Mouse (Mus musculus) heart, embryonic 13.5 days (tissue): Measurements from ENCODE around the gene Arpc5. TPM values are rescaled to one million over a fixed set of nuclear protein-coding genes. Genes with fewer than 3 reads are reported as not detected.
A peak's percentile ranks its signal among the peaks of the same experiment; 100 is the strongest.
"Not testable (repeated sequence)": the region's sequence is repeated elsewhere in the genome, so short reads cannot be mapped to it uniquely, and the experiment has no call there.

Experiments
- ATAC-seq: fragments of 200-750 bp; cut with Nextera tagmentation; 2 replicates; pipeline ENCODE4 v1.8.0; 2017; ENCODE audit warnings: moderate TSS enrichment; ENCODE audit not compliant: insufficient number of reproducible peaks, low FRiP score, low TSS enrichment; ENCODE audit errors: extremely low read depth
- H3K27ac ChIP-seq: fragments of 300-500 bp; sonication (generic); replicated peaks from 2 replicates; pipeline ENCODE4 v1.5.1; 2015; ENCODE audit warnings: moderate library complexity, mild to moderate bottlenecking, inconsistent platforms
- H3K27me3 ChIP-seq: fragments of 300-500 bp; sonication (generic); replicated peaks from 2 replicates; pipeline ENCODE4 v1.6.1; 2015; ENCODE audit warnings: mild to moderate bottlenecking, inconsistent platforms
- H3K36me3 ChIP-seq: fragments of 300-500 bp; sonication (generic); 2 replicates; pipeline ENCODE4 v1.6.1; 2015; ENCODE audit warnings: mild to moderate bottlenecking, inconsistent platforms
- H3K4me1 ChIP-seq: fragments of 300-500 bp; sonication (generic); 2 replicates; pipeline ENCODE4 v1.6.1; 2015; ENCODE audit warnings: inconsistent platforms
- H3K4me2 ChIP-seq: fragments of 300-500 bp; sonication (generic); 2 replicates; pipeline ENCODE4 v1.6.1; 2015; ENCODE audit warnings: inconsistent platforms, mild to moderate bottlenecking, moderate library complexity
- H3K4me3 ChIP-seq: fragments of 300-500 bp; sonication (generic); 2 replicates; pipeline ENCODE4 v1.5.1; 2015; ENCODE audit warnings: moderate library complexity, mild to moderate bottlenecking, inconsistent platforms
- H3K9ac ChIP-seq: fragments of 300-500 bp; sonication (generic); 2 replicates; pipeline ENCODE4 v1.6.1; 2015; ENCODE audit warnings: inconsistent platforms, mild to moderate bottlenecking, moderate library complexity
- H3K9me3 ChIP-seq: fragments of 300-500 bp; sonication (generic); 2 replicates; pipeline ENCODE4 v1.6.1; 2016; ENCODE audit warnings: inconsistent platforms
- WGBS: fragments of 180-500 bp; shearing (Covaris S2); methylation state at CpG from one replicate; pipeline ENCODE4 v1.1.7; 2015; ENCODE audit warnings: mixed read lengths; 5-methylcytosine and 5-hydroxymethylcytosine counted together
- polyA plus RNA-seq: library from polyadenylated mRNA; unstranded; fragments of >200 nt; fragmentation: Nextera tagmentation; extraction: Ambion mirVana; gene quantifications from 2 replicates; pipeline ENCODE4 v1.2.1, GENCODE M21; 2015

Arpc5 gene
- polyA plus RNA-seq, 1 experiment from 2014 or later, result 198 TPM

DNA sequence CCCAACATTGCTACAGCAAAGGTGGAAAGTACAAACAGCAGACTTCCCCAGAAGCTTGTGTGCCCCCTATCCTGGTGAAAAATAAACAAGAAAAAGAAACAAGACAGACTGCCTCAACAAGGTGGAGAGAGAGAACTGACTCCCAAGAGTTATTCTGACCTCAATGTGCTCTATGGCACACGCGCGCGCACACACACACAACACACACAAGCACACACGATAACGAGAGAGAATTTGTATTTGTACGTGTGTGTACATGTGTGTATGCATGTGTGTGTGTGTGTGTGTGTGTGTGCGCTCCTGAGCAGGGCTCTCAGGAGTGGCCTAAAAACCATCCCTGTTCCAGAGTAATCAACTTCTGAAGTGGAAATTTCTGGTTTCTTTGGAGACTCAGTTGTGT, 18.3 kb downstream of the Arpc5 start:
- Histone ChIP-seq H3K4me2 (no peak overlapping the region), H3K36me3 (no peaks in the 10 kb centered on the region), H3K27me3 (no peaks in the 10 kb centered on the region), H3K4me1 (no peaks in the 10 kb centered on the region), H3K4me3 (no peak overlapping the region), H3K9ac (no peak overlapping the region), H3K9me3 (no peaks in the 10 kb centered on the region), H3K27ac (no peak overlapping the region)
- ATAC-seq, result no peak
- WGBS, result 95% methylated on average over 8 of the region's 8 CpGs

DNA sequence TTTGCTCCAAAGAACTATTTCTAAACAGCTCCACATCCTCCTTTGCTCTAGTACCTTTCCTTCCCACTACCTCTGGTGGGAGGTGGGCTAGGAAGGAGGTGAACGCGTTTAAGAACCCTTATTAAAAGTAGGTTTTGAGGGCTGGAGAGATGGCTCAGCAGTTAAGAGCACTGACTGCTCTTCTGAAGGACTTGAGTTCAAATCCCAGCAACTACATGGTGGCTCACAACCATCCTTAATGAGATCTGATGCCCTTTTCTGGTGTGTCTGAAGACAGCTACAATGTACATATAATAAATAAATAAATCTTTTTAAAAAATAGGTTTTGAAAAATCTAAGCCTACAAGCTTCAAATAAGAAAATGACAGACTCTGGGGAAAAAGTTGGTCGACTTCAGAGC, 19.1 kb downstream of the Arpc5 start:
- H3K9ac ChIP-seq, H3K27me3 ChIP-seq, H3K27ac ChIP-seq, H3K36me3 ChIP-seq, H3K4me3 ChIP-seq, H3K9me3 ChIP-seq, H3K4me1 ChIP-seq, H3K4me2 ChIP-seq, ATAC-seq: not testable (repeated sequence)
- 78% methylated on average over 3 of the region's 3 CpGs for WGBS

DNA sequence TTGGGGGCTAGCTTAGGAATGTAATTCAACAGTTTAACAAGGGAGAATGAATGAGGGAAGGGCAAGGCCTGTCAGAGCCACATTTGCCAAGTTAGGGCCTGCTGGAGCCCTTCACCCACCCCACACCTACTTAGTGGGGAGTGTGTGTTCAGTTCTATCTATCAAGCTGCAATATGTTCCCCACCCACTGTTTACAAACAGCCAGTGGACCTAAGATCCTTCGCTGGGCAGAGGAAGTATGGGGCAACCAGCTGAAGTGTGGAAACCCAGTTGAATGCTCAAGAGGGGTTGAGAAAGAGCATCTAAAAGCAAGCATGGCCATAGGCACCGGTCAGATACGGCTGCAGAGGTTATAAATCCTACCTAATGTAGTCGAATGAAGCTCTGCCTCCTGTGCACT, 20.6 kb downstream of the Arpc5 start:
- WGBS, result 81% methylated on average over 4 of the region's 4 CpGs
- no peak overlapping the region for H3K9ac ChIP-seq
- no peak overlapping the region for H3K4me3 ChIP-seq
- H3K4me2 ChIP-seq, result no peak overlapping the region
- H3K4me1 ChIP-seq, result peaks cover 16% of the 10 kb centered on the region
- H3K9me3 ChIP-seq, result no peaks in the 10 kb centered on the region
- H3K27me3 ChIP-seq, result no peaks in the 10 kb centered on the region
- ATAC-seq, result no peak
- H3K36me3 ChIP-seq, result no peaks in the 10 kb centered on the region
- no peak overlapping the region for H3K27ac ChIP-seq

DNA sequence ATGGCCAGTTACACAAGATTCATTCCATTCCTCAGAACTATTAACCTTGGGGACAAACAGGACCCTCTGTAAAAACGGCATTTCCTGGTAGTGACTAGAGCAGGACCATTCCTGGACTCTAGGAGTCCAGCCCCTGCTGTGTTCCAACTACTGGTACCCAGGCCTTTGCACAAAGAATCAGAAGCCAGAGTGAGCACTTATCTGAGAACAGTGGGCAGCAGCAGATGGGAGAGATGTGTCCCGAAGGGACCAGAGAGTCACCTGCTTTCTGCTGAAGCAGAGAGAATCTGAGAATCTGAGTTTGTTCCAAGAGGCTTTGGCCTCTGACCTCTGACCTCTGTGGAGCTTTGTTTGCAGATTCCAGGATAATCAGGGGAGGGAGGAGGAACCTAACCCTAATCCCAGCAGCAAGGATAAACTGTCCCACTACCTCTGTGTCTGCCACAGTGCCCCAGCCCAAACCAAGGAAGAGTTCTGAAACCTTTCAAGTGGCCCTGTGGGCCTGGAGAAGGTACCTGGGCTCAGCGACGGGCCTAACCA, 21.8 kb downstream of the Arpc5 start:
- H3K4me1 ChIP-seq, result peaks cover 25% of the 10 kb centered on the region
- H3K9me3 ChIP-seq, result no peaks in the 10 kb centered on the region
- ATAC-seq, result no peak
- H3K27me3 ChIP-seq, result no peaks in the 10 kb centered on the region
- H3K27ac ChIP-seq, result no peak overlapping the region
- H3K9ac ChIP-seq, result no peak overlapping the region
- no peak overlapping the region for H3K4me2 ChIP-seq
- no peaks in the 10 kb centered on the region for H3K36me3 ChIP-seq
- H3K4me3 ChIP-seq, result no peak overlapping the region
- 55% methylated on average over 4 of the region's 4 CpGs for WGBS

DNA sequence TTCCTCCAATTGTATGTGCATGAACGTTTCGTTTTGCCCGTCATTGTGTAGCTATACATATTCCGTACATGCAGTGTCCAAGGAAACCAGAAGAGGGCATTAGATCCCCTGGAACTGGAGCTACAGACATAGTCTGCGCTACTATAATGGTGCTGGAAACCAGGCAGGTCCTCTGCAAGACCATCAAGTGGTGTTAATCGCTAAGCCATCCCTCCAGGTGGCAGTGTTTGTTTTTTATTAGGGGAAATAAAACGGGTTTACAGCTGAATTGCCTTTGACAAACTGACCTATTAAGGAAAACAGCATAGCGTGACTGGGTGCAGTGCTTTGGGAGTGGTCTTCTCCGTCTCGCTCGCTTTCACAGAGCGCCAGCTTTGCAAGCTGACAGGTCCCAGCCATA, 23.9 kb downstream of the Arpc5 start:
- peak overlapping the region; percentile 39 for H3K4me2 ChIP-seq
- ATAC-seq, result no peak
- H3K9ac ChIP-seq, result no peak overlapping the region
- peaks cover 31% of the 10 kb centered on the region for H3K4me1 ChIP-seq
- H3K4me3 ChIP-seq, result peak overlapping the region; percentile 1; the same call in 1 of the 2 replicates
- 24% methylated on average over 12 of the region's 12 CpGs for whole genome bisulfite sequencing
- H3K36me3 ChIP-seq, result no peaks in the 10 kb centered on the region
- H3K9me3 ChIP-seq, result no peaks in the 10 kb centered on the region
- no peaks in the 10 kb centered on the region for H3K27me3 ChIP-seq
- H3K27ac ChIP-seq, result peak overlapping the region; percentile 77

DNA sequence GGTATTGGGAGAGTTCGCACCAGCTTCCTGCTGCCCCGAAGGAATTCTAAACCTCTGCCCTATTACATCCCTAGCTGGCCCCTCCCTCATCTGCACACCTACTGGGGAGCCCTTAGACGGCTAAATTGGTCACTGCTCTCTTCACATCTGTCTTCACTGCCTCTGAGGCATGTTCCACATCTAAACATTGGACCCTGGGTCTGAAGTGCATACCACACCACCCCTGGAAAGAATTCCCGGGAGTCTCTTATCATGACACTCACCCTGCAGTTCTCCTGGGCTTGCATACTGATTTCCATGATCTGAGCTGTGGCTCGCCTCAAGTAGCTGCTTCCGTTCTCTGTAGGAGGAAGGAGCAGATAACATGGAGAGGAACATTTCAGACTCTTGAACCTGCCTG, 24.5 kb downstream of the Arpc5 start:
- Histone ChIP-seq H3K4me3 (no peak overlapping the region; the same call in 1 of the 2 replicates), H3K27me3 (no peaks in the 10 kb centered on the region), H3K4me2 (peak overlapping the region; percentile 39), H3K9ac (no peak overlapping the region), H3K9me3 (no peaks in the 10 kb centered on the region), H3K4me1 (peaks cover 34% of the 10 kb centered on the region), H3K27ac (peak overlapping the region; percentile 77), H3K36me3 (no peaks in the 10 kb centered on the region)
- ATAC-seq, result peak; percentile 28; the same call in 1 of the 2 replicates
- WGBS, result 3% methylated on average over 6 of the region's 6 CpGs

DNA sequence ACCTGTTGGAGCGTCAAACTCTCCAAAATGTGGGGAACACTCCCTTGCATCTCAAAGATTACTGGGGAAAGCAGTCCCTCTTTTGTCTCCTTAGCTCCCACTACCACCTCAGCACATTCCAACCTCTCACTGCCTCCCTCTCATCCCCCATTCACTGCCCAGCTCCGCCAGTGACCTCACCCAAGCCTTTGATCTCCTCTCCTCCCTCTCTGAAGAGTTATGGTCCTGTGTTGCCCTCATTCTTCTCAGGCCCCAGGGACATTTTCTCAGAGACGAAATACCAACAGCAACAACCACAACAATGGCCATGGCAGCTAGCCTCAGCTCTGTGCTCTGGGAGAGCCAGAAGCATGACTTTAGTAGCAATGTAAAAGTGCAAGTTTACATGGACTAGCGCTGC, 24.9 kb downstream of the Arpc5 start:
- H3K4me2 ChIP-seq, result peak overlapping the region; percentile 39
- WGBS, result 21% methylated on average over 4 of the region's 4 CpGs
- H3K9me3 ChIP-seq, result no peaks in the 10 kb centered on the region
- H3K9ac ChIP-seq, result no peak overlapping the region
- peaks cover 37% of the 10 kb centered on the region for H3K4me1 ChIP-seq
- H3K4me3 ChIP-seq, result no peak overlapping the region
- peak overlapping the region; percentile 77 for H3K27ac ChIP-seq
- ATAC-seq, result no peak
- no peaks in the 10 kb centered on the region for H3K36me3 ChIP-seq
- no peaks in the 10 kb centered on the region for H3K27me3 ChIP-seq

DNA sequence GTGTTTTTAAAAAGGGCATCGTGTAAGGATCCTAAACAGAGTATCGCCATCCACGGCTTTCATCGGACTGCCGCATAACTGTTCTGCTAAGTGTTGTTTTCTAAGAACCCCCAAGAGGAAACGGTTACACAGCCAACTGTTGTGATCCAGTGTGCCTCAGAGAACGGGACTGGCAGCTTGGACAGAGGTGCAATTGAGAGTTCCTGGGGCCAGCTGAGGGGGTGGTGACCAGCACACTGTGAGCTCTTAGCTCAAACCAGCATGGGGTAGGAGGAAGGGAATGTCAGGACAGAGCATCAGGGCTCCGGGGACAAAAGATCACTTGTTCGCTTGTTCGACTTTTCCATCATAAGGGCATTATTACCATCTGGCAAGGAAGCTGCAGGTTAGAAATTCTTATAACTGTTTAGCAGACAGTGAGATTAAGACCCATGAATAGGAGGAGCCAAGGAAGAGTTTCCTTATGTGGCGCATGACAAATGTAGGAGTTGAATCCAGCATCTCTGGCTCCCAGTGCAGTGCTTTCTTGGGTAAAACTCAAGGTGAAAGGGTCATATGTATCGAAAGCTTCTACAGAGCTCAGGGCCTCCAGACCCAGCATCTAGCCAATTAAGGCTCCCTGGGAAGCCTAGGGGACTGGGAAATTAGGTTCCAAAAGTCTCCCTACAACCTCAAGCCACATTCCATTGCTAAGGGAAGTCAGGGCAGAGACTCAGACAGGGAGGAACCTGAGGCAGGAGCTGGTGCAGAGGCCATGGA, 26.6 kb downstream of the Arpc5 start:
- 58% methylated on average over 12 of the region's 12 CpGs for WGBS
- H3K4me3 ChIP-seq, result no peak overlapping the region
- no peaks in the 10 kb centered on the region for H3K9me3 ChIP-seq
- peaks cover 41% of the 10 kb centered on the region for H3K4me1 ChIP-seq
- H3K9ac ChIP-seq, result no peak overlapping the region
- no peaks in the 10 kb centered on the region for H3K36me3 ChIP-seq
- no peak overlapping the region for H3K4me2 ChIP-seq
- H3K27me3 ChIP-seq, result no peaks in the 10 kb centered on the region
- ATAC-seq, result no peak
- H3K27ac ChIP-seq, result peak overlapping the region; percentile 32; the same call in 1 of the 2 replicates

DNA sequence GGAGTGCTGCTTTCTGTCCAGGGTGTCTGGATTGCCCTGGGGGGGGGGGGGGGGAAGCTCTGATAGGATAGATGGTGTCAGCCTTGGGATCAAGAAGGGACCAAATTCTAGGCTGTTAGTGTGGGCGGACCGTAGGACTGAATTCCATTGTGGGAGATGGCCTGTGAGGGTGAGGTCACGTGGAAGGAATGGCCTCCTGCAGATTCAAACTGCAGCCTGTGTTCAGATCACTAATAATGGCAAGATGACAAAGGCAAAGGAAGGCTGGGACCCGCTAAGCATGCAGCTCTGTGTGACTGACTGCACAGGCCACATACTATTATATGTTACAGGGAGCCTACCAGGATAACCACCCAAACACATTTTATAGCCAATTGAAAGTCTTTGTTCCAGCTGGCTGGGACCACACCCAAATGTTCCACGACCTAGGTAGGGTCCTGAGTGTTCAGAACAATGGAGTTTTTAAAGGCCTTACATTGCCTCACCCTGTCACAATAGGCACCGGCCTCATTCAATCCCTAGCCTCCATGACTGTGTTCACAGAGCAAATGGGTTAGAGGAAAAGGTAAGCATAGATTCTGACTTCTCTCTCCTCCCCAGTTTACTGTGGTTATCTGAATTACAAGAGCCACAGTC, 27.3 kb downstream of the Arpc5 start:
- Histone ChIP-seq H3K4me3 (no peak overlapping the region), H3K4me2 (no peak overlapping the region), H3K9me3 (no peaks in the 10 kb centered on the region), H3K27ac (0 out of 2 replicates have a peak overlapping the region, but pooled peaks have one; percentile 32), H3K4me1 (peaks cover 41% of the 10 kb centered on the region), H3K9ac (no peak overlapping the region), H3K27me3 (no peaks in the 10 kb centered on the region), H3K36me3 (no peaks in the 10 kb centered on the region)
- ATAC-seq, result no peak
- WGBS, result 66% methylated on average over 6 of the region's 6 CpGs

DNA sequence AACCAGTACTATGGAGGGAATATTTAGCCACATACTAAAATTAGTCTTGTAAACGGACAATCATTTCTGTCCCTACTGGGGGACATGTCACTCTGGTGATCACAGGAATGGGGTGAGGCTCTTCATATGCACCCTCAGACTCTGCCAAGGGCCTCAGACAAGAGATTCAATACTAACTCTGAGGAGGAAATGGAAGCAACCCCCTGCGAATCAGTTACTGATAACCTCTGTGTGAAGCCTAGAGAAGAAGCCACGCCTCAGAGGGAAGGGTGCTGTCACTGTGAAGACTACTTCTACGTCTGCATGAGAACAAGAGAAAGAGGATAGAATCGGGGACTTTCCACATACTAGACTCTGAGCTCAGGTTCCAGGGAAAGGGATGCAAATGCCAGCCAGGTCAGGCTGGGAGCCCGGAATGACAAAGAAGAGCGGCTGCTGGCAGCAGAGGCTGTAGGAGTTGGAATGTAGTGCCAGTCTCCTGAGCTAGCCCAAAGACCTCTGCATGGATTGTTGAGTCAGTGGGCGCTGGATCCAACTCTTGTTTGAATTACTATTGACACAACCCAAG, 29.4 kb downstream of the Arpc5 start:
- no peak for ATAC-seq
- 51% methylated on average over 8 of the region's 8 CpGs for WGBS

DNA sequence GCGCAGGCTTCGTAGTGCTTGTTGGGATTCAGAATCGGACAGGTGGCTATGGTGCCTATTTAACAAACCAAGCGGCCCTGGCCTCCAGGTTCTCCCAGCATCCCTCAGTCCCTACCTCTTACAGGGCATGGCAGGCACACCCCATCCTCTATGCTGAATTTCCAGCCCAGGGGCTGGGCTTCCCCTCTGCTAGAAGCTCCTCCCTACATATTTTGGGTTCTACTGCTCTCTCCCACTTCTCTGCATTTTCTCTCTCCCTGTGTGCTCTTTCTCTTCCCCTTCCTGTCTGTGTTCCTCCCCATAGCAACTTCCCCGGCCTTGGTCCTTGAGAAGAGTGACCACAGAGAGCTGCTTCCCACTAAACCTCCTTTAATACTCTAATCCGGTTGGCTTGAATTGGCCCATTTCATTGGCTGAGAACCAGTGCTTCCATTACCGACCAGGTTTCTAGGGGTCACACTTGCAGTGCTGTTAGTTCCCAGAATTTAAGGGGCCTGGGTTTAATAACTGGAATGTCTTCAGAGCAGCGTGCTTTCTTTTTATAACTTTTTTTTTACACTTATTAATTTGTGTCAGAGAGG, 30.4 kb downstream of the Arpc5 start:
- no peak for ATAC-seq
- Histone ChIP-seq H3K4me2 (no peak overlapping the region), H3K4me1 (peaks cover 36% of the 10 kb centered on the region), H3K9ac (no peak overlapping the region), H3K27ac (no peak overlapping the region), H3K4me3 (no peak overlapping the region), H3K9me3 (no peaks in the 10 kb centered on the region), H3K36me3 (no peaks in the 10 kb centered on the region), H3K27me3 (no peaks in the 10 kb centered on the region)
- 74% methylated on average over 8 of the region's 8 CpGs for WGBS

More for the DNA sequence above, 29.4 kb downstream of the Arpc5 start:
- Histone ChIP-seq H3K36me3 (no peaks in the 10 kb centered on the region), H3K4me1 (peaks cover 45% of the 10 kb centered on the region), H3K4me2 (no peak overlapping the region), H3K27ac (no peak overlapping the region), H3K4me3 (no peak overlapping the region), H3K9ac (no peak overlapping the region), H3K9me3 (no peaks in the 10 kb centered on the region), H3K27me3 (no peaks in the 10 kb centered on the region)
